Mouse (Mus musculus) CH12.LX (cell line): ENCODE measurements around the gene Apol11a.
"Not testable (repeated sequence)": the region's sequence is repeated elsewhere in the genome, so short reads cannot be mapped to it uniquely, and the experiment has no call there.

Experiments
- CHD2 ChIP-seq: IDR thresholded peaks from 2 replicates; pipeline ENCODE4 v1.6.1; 2011; ENCODE audit warnings: low read length, improper control_type of control experiment
- CTCF ChIP-seq, 2 experiments: IDR thresholded peaks in 1 of 2; conservative IDR thresholded peaks in 1 of 2; 2 replicates each; pipeline ENCODE4 v1.5.1; 2011 to 2012; ENCODE audit warnings: low read depth in 2 of 2, low read length in 2 of 2, improper control_type of control experiment in 1 of 2, inconsistent platforms in 1 of 2, mild to moderate bottlenecking in 1 of 2, moderate library complexity in 1 of 2
- HCFC1 ChIP-seq: IDR thresholded peaks from 2 replicates; pipeline ENCODE4 v1.6.1; 2012; ENCODE audit warnings: low read depth, mild to moderate bottlenecking, inconsistent platforms, low read length, improper control_type of control experiment
- JUND ChIP-seq: conservative IDR thresholded peaks from 2 replicates; pipeline ENCODE4 v1.6.1; 2011; ENCODE audit warnings: low read depth, low read length, improper control_type of control experiment
- MAX ChIP-seq: IDR thresholded peaks from 2 replicates; pipeline ENCODE4 v1.6.1; 2011; ENCODE audit warnings: low read length, improper control_type of control experiment
- MEF2A ChIP-seq: IDR thresholded peaks from 2 replicates; pipeline ENCODE4 v1.6.1; 2014; ENCODE audit warnings: low read depth, mild to moderate bottlenecking, inconsistent platforms, low read length, improper control_type of control experiment, borderline replicate concordance
- MXI1 ChIP-seq: IDR thresholded peaks from 2 replicates; pipeline ENCODE4 v1.6.1; 2011; ENCODE audit warnings: mild to moderate bottlenecking, low read depth, low read length, improper control_type of control experiment
- MYC ChIP-seq: IDR thresholded peaks from 2 replicates; pipeline ENCODE4 v1.6.1; 2011; ENCODE audit warnings: low read depth, mild to moderate bottlenecking, improper control_type of control experiment, low read length
- NELFE ChIP-seq: IDR thresholded peaks from 2 replicates; pipeline ENCODE4 v1.6.1; 2011; ENCODE audit warnings: low read depth, low read length, improper control_type of control experiment
- RCOR1 ChIP-seq: conservative IDR thresholded peaks from 2 replicates; pipeline ENCODE4 v1.6.1; 2012; ENCODE audit warnings: low read depth, mild to moderate bottlenecking, inconsistent platforms, low read length, improper control_type of control experiment
- SIN3A ChIP-seq: IDR thresholded peaks from 2 replicates; pipeline ENCODE4 v1.6.1; 2012; ENCODE audit warnings: low read length, improper control_type of control experiment, inconsistent platforms
- USF1 ChIP-seq: IDR thresholded peaks from 2 replicates; pipeline ENCODE4 v1.6.1; 2014; ENCODE audit warnings: low read depth, mild to moderate bottlenecking, inconsistent platforms, low read length, improper control_type of control experiment

DNA sequence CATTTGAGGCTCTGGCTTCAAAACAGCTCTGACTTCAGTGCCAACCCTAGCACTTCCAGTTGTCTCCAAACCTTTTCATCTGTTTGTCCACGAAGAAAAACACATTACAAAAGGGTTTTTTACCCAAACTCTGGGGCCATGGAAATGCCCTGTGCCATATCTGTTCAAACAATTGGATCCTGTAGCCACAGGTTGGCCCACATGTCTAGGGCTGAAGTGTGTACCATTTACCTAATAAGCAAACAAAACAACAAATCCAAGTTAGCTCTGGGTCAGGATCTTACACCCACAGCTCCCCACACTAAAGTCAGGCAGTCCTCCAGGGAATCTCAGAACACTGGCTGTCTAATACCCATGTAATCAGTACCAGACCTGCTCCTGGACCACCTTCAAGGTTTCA, 31.1 kb downstream of the Apol11a start:
- not testable (repeated sequence) for TF ChIP-seq NELFE; USF1; CTCF (conservative IDR thresholded peaks at IDR 0.05 in 1 of 2, IDR thresholded peaks at IDR 0.05 in 1 of 2; ENCODE audit: low read depth in 2 of 2, low read length in 2 of 2); HCFC1; MYC; RCOR1; MEF2A; SIN3A; MAX; CHD2; JUND; MXI1
